Mouse (Mus musculus) C3H10T1/2 (cell line): ENCODE results near the gene Dact3. TPM values are rescaled to one million over a fixed set of nuclear protein-coding genes. Genes with fewer than 3 reads are reported as not detected.

ENCODE experiments used
- polyA plus RNA-seq, 2 experiments: library from polyadenylated mRNA; unstranded; fragments of >200 nt; fragmentation: generic; extraction: Trizol; gene quantifications; one replicate each; pipeline ENCODE4 v1.2.1; 2012; ENCODE audit warnings: missing spikeins in 2 of 2

Dact3 gene
- polyA plus RNA-seq, result 10 to 100 TPM in 1 of 2 experiments, 1 to 10 TPM in 1; 6.5 to 21.0 TPM

DNA sequence AGATGAGACGGTGACA, at the start of gene Dact3:
Dact3 (plus strand) TSS at position 8 of the 16 bp plus-strand sequence.

DNA sequence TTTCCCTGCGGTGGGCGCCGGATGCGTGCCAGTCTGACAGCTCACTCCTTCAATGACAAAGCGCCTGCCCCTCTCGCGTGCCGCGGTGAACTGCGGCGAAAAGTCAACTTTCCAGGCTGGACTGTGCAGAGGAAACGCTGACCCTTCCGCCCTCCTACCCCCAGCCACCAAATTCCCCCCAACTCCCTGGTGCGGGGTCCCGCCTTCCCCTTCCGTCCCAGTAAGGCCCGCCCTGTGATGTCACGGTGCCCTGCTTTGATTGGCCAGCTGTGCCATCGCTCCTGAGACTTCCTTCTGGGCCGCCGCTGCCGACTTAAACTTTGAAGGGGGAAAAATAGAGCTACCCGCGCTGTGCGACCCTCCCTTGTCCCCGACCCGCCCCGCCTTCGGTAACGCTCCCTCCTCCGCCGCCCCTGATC, 32.5 kb upstream of the Dact3 start, which contains the start of gene Prkd2:
Prkd2 (plus strand) TSS at position 258 of the 419 bp plus-strand sequence.

GRCm38 (mm10) chr7:16891641-16892351, 16.7 kb downstream of the Dact3 start, which contains the start of gene Gng8:
TSS of gene Gng8 (plus strand) at chr7:16891786.

DNA sequence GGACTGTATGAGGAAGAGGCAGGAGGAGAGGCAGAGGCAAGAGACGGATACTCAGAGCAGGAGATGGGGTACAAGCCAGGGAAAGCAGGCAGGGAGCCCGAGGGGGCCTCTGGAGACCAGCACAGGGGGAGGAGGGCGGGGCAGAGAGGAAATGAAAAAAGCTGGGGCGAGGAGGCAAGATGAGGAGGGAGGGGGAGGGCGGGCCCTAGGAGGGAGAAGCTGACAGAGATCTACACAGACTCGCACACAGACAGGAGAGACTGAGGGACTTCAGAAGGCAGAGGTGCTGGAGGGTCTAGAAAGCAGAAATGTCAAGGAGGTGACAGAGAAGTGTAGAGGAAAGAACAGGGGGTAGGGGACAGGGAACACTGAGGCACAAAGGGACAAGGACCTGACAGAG, 31.2 kb downstream of the Dact3 start, which contains the start of gene Ptgir:
Ptgir (plus strand) TSS at position 210 of the 400 bp plus-strand sequence.

GRCm38 (mm10) chr7:16924037-16924834, 49.1 kb downstream of the Dact3 start, which contains the start of gene Calm3:
TSS of gene Calm3 (minus strand) at chr7:16924114.

Other genes starting within 250 kb of the Dact3 start
- not detected for gene Ceacam15, start 199.6 kb upstream of the Dact3 start, polyA plus RNA-seq
- not detected for gene Ceacam9, start 153.4 kb upstream of the Dact3 start, polyA plus RNA-seq
- 100 to 1,000 TPM; 475 to 564 TPM for gene Ap2s1, start 136.9 kb upstream of the Dact3 start, polyA plus RNA-seq
- gene Slc1a5, start 94.0 kb upstream of the Dact3 start, polyA plus RNA-seq, result 10 to 100 TPM in 1 of 2 experiments, 1 to 10 TPM in 1; 4.3 to 13.9 TPM
- 10 to 100 TPM; 25.0 to 45.4 TPM for gene Strn4, start 59.4 kb upstream of the Dact3 start, polyA plus RNA-seq
- 10 to 100 TPM; 10.2 to 21.8 TPM for gene Fkrp, start 58.6 kb upstream of the Dact3 start, polyA plus RNA-seq
- gene Prkd2, start 32.4 kb upstream of the Dact3 start, polyA plus RNA-seq, result 10 to 100 TPM in 1 of 2 experiments, 1 to 10 TPM in 1; 2.9 to 13.1 TPM
- gene Gng8, start 16.5 kb downstream of the Dact3 start, polyA plus RNA-seq, result 10 to 100 TPM in 1 of 2 experiments, 1 to 10 TPM in 1; 8.6 to 27.3 TPM
- 1 to 10 TPM in 1 of 2 experiments, under 1 TPM in 1; 0.85 to 3.9 TPM for gene Ptgir, start 31.2 kb downstream of the Dact3 start, polyA plus RNA-seq
- gene Calm3, start 48.8 kb downstream of the Dact3 start, polyA plus RNA-seq, result 100 to 1,000 TPM; 163 to 504 TPM
- under 1 TPM in 1 of 2 experiments, not detected in 1; 0.01 TPM for gene Pnmal2, start 69.4 kb downstream of the Dact3 start, polyA plus RNA-seq
- gene Pnmal1, start 84.4 kb downstream of the Dact3 start, polyA plus RNA-seq, result not detected
- gene Gm42372, start 107.8 kb downstream of the Dact3 start, polyA plus RNA-seq, result not detected
- under 1 TPM; 0.02 to 0.81 TPM for gene Ccdc8, start 117.4 kb downstream of the Dact3 start, polyA plus RNA-seq
- gene Ppp5c, start 152.6 kb downstream of the Dact3 start, polyA plus RNA-seq, result 10 to 100 TPM; 43.1 to 92.9 TPM
- not detected for gene Hif3a, start 187.1 kb downstream of the Dact3 start, polyA plus RNA-seq
- gene Psg16, start 198.7 kb downstream of the Dact3 start, polyA plus RNA-seq, result not detected